Mouse (Mus musculus): ENCODE measurements around the gene Lpp.

- no peak for TF ChIP-seq CTCF (IDR thresholded peaks at IDR 0.05; ENCODE audit: control insufficient read depth, insufficient read depth, low read length)
- no peak for TF ChIP-seq POLR2A (IDR thresholded peaks at IDR 0.05; ENCODE audit: borderline replicate concordance, control insufficient read depth, low read depth, low read length)
These were observed 31.6 kb upstream of the Lpp start for GRCm38 (mm10) chr16:24361667-24362066.
